26 mouse cellular contexts compared by ENCODE assay signal in the genomic region with DNA sequence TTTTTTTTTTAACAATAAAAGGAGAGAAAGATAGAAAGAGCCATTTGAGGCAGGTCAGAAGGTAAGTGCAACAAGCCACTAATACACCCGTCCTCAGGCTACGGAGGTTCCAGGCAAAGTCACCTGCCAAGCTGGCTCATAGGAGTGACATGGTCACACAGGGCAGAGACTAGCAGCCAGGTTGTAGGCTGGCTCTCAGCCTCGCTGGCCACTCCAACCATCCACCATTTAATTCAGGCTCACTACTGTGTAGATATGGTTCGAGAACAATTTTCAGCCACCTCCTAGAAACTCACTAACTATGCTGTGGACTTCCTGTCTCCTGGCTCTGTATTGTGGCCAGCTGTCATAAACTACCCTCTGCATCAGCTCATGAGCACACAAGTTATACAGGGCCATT.
DNase-seq lines count a peak whose midpoint lies in the region; ATAC-seq and TF ChIP-seq lines count a peak whose summit lies in the region.
"Had no signal": no experiment of that assay in that cellular context is flagged by ENCODE, and none has a peak within 500 bp of the region (broad histone marks: within the 10 kb centered on the region; RNA-seq: fewer than 3 reads in every experiment).

No protein-coding gene starts in this region.

- ATAC-seq in heart, embryonic 15.5 days (replicated peaks; ENCODE audit: insufficient number of reproducible peaks, insufficient read depth, low FRiP score, low read depth) = no peak
- no peak for ATAC-seq in liver, embryonic 11.5 days (replicated peaks; ENCODE audit: low FRiP score)
- ATAC-seq in lung, embryonic 16.5 days (ENCODE audit: low read depth) = no peak
- ATAC-seq: forebrain, postnatal 0 days; intestine, embryonic 16.5 days; midbrain, embryonic 13.5 days had no signal

- intact Hi-C loops in heart, adult 2 months (cut with DNase I) = no loop called here
- intact Hi-C loops in heart, postnatal 25 days (cut with DNase I) = no loop called here
- intact Hi-C loops in heart, postnatal 14 days (cut with DNase I) = no loop called here

- no peak overlapping the region for H3K4me2 ChIP-seq in heart, embryonic 15.5 days
- H3K4me2 ChIP-seq in liver, embryonic 11.5 days = no peak overlapping the region
- no peak overlapping the region for H3K4me2 ChIP-seq in lung, embryonic 16.5 days (ENCODE audit: low read depth, low read length)
- H3K4me2 ChIP-seq: embryonic facial prominence, embryonic 15.5 days; forebrain, embryonic 12.5 days; hindbrain, embryonic 13.5 days; midbrain, embryonic 13.5 days; neural tube, embryonic 13.5 days had no signal

- TF ChIP-seq EP300 in heart, adult 2 months (IDR thresholded peaks at IDR 0.05; ENCODE audit: insufficient read depth, low read depth, low read length) = no peak

- no peak for DNase-seq in heart, adult 2 months
- no peak for DNase-seq in heart, postnatal 25 days (ENCODE audit: low spot score)
- DNase-seq in heart, postnatal 14 days = no peak
- DNase-seq in liver, adult 2 months (ENCODE audit: extremely low read depth, low read depth, low spot score) = peak; percentile 26
- no peak for DNase-seq in liver, embryonic 11.5 days (ENCODE audit: low spot score)
- no peak for DNase-seq in lung, adult 18-20 months
- DNase-seq: adrenal gland, postnatal 10 days; cerebellum, adult 8-10 months; forebrain, postnatal 0 days; gastrocnemius, postnatal 10 days; kidney, postnatal 36 days; left cerebral cortex, postnatal 4 days; lung, adult 2 months; right cerebral cortex, postnatal 4 days; thymus, postnatal 4 days had no signal

- H3K4me1 ChIP-seq in heart, adult 2 months (ENCODE audit: control insufficient read depth, insufficient read depth, low read length) = peaks cover 14% of the 10 kb centered on the region
- H3K4me1 ChIP-seq in heart, embryonic 15.5 days (replicated peaks) = peaks cover 24% of the 10 kb centered on the region
- peaks cover 10% of the 10 kb centered on the region for H3K4me1 ChIP-seq in liver, adult 2 months (ENCODE audit: control insufficient read depth, insufficient read depth, low read length)
- H3K4me1 ChIP-seq in liver, embryonic 11.5 days (replicated peaks; ENCODE audit: control insufficient read depth, insufficient read depth, low read length) = 0 out of 2 replicates have a peak, but pooled peaks cover 2% of the 10 kb centered on the region
- H3K4me1 ChIP-seq in lung, embryonic 16.5 days (replicated peaks; ENCODE audit: control insufficient read depth, insufficient read depth, low read length) = peaks cover 7% of the 10 kb centered on the region; the same call in 1 of the 2 replicates
- H3K4me1 ChIP-seq: embryonic facial prominence, embryonic 10.5 days; embryonic facial prominence, embryonic 15.5 days; forebrain, embryonic 12.5 days; hindbrain, embryonic 13.5 days; midbrain, embryonic 13.5 days; neural tube, embryonic 13.5 days had no signal

- peak overlapping the region; percentile 73 for H3K27ac ChIP-seq in heart, adult 2 months
- peak overlapping the region; percentile 68 for H3K27ac ChIP-seq in heart, embryonic 15.5 days
- H3K27ac ChIP-seq in liver, adult 2 months (replicated peaks; ENCODE audit: insufficient read depth, low read depth, low read length) = no peak overlapping the region
- H3K27ac ChIP-seq in liver, embryonic 11.5 days (ENCODE audit: low read depth, low read length) = no peak overlapping the region
- H3K27ac ChIP-seq in lung, embryonic 16.5 days (ENCODE audit: low read length) = peak overlapping the region; percentile 68
- H3K27ac ChIP-seq: embryonic facial prominence, embryonic 10.5 days; embryonic facial prominence, embryonic 15.5 days; forebrain, embryonic 12.5 days; hindbrain, embryonic 13.5 days; macrophage; midbrain, embryonic 13.5 days; neural tube, embryonic 13.5 days had no signal

- no peak overlapping the region for H3K4me3 ChIP-seq in heart, adult 2 months
- H3K4me3 ChIP-seq in heart, embryonic 15.5 days = no peak overlapping the region
- no peak overlapping the region for H3K4me3 ChIP-seq in liver, adult 2 months (ENCODE audit: insufficient read depth, low read depth, low read length)
- H3K4me3 ChIP-seq in liver, embryonic 11.5 days (ENCODE audit: low read depth, low read length) = no peak overlapping the region
- no peak overlapping the region for H3K4me3 ChIP-seq in lung, embryonic 16.5 days (ENCODE audit: low read length)
- H3K4me3 ChIP-seq: embryonic facial prominence, embryonic 10.5 days; embryonic facial prominence, embryonic 15.5 days; forebrain, embryonic 12.5 days; hindbrain, embryonic 13.5 days; midbrain, embryonic 13.5 days; neural tube, embryonic 13.5 days had no signal

- H3K9ac ChIP-seq in heart, adult 2 months (ENCODE audit: low read depth, low read length) = no peak overlapping the region
- no peak overlapping the region for H3K9ac ChIP-seq in heart, embryonic 15.5 days
- no peak overlapping the region for H3K9ac ChIP-seq in liver, adult 2 months (ENCODE audit: low read depth, low read length)
- no peak overlapping the region for H3K9ac ChIP-seq in liver, embryonic 11.5 days (ENCODE audit: low read depth, low read length)
- no peak overlapping the region for H3K9ac ChIP-seq in lung, embryonic 16.5 days (ENCODE audit: low read length)
- H3K9ac ChIP-seq: embryonic facial prominence, embryonic 15.5 days; forebrain, embryonic 12.5 days; forebrain, postnatal 0 days; hindbrain, embryonic 13.5 days; midbrain, embryonic 13.5 days; neural tube, embryonic 13.5 days had no signal

- 35% methylated on average over 4 of the region's 4 CpGs for WGBS in heart, adult 2 months
- WGBS in heart, embryonic 15.5 days = 74% methylated on average over 4 of the region's 4 CpGs
- WGBS in liver, adult 2 months = 38% methylated on average over 4 of the region's 4 CpGs
- WGBS in liver, embryonic 11.5 days = 77% methylated on average over 4 of the region's 4 CpGs
- WGBS in lung, embryonic 16.5 days = 77% methylated on average over 4 of the region's 4 CpGs

- no peaks in the 10 kb centered on the region for H3K79me2 ChIP-seq in heart, adult 2 months (replicated peaks; ENCODE audit: control insufficient read depth, insufficient read depth, low read length)
- peaks cover 5% of the 10 kb centered on the region; the same call in 1 of the 2 replicates for H3K79me2 ChIP-seq in liver, adult 2 months (ENCODE audit: control insufficient read depth, insufficient read depth, low read length)

- H3K27me3 ChIP-seq in heart, adult 2 months (ENCODE audit: control insufficient read depth, insufficient read depth, low read length) = no peaks in the 10 kb centered on the region
- no peaks in the 10 kb centered on the region for H3K27me3 ChIP-seq in heart, embryonic 15.5 days
- no peaks in the 10 kb centered on the region for H3K27me3 ChIP-seq in liver, adult 2 months (ENCODE audit: control insufficient read depth, insufficient read depth, low read length)
- no peaks in the 10 kb centered on the region for H3K27me3 ChIP-seq in liver, embryonic 11.5 days (replicated peaks; ENCODE audit: control insufficient read depth, insufficient read depth, low read length)
- H3K27me3 ChIP-seq in lung, embryonic 16.5 days (ENCODE audit: control insufficient read depth, insufficient read depth, low read depth, low read length) = no peaks in the 10 kb centered on the region
- H3K27me3 ChIP-seq: embryonic facial prominence, embryonic 15.5 days; forebrain, embryonic 12.5 days; hindbrain, embryonic 13.5 days; midbrain, embryonic 13.5 days; neural tube, embryonic 13.5 days; Patski had no signal

- no peak for TF ChIP-seq POLR2A in heart, adult 2 months (IDR thresholded peaks at IDR 0.05; ENCODE audit: insufficient read depth, low read depth, low read length)
- TF ChIP-seq POLR2A in liver, adult 2 months (IDR thresholded peaks at IDR 0.05; ENCODE audit: extremely low read depth, insufficient read depth, low read length) = no peak

- H3K36me3 ChIP-seq in heart, adult 2 months (ENCODE audit: control insufficient read depth, insufficient read depth, low read length) = no peaks in the 10 kb centered on the region
- H3K36me3 ChIP-seq in heart, embryonic 15.5 days = no peaks in the 10 kb centered on the region
- no peaks in the 10 kb centered on the region for H3K36me3 ChIP-seq in liver, adult 2 months (ENCODE audit: control insufficient read depth, insufficient read depth, low read length)
- H3K36me3 ChIP-seq in liver, embryonic 11.5 days (ENCODE audit: control insufficient read depth, insufficient read depth, low read length) = no peaks in the 10 kb centered on the region
- no peaks in the 10 kb centered on the region for H3K36me3 ChIP-seq in lung, embryonic 16.5 days (ENCODE audit: control insufficient read depth, insufficient read depth, low read length)
- H3K36me3 ChIP-seq: embryonic facial prominence, embryonic 10.5 days; embryonic facial prominence, embryonic 15.5 days; forebrain, embryonic 12.5 days; hindbrain, embryonic 13.5 days; midbrain, embryonic 13.5 days; neural tube, embryonic 13.5 days had no signal

- no peaks in the 10 kb centered on the region for H3K9me3 ChIP-seq in heart, embryonic 15.5 days (replicated peaks)
- no peaks in the 10 kb centered on the region for H3K9me3 ChIP-seq in liver, embryonic 11.5 days (ENCODE audit: control insufficient read depth, low read length)
- no peaks in the 10 kb centered on the region for H3K9me3 ChIP-seq in lung, embryonic 16.5 days (ENCODE audit: control insufficient read depth, low read length)
- H3K9me3 ChIP-seq: embryonic facial prominence, embryonic 10.5 days; embryonic facial prominence, embryonic 15.5 days; forebrain, embryonic 12.5 days; hindbrain, embryonic 13.5 days; midbrain, embryonic 13.5 days; neural tube, embryonic 13.5 days had no signal

- no peak for TF ChIP-seq CTCF in heart, adult 2 months (IDR thresholded peaks at IDR 0.05)
- no peak for TF ChIP-seq CTCF in liver, adult 2 months (IDR thresholded peaks at IDR 0.05; ENCODE audit: low read depth, low read length)

Comparison
In these comparisons a context has a peak if more than half of its experiments do, and no peak if none do; other contexts are left out.
1. H3K27ac ChIP-seq: peak in heart, adult 2 months (single experiment), heart, embryonic 15.5 days (single experiment) and lung, embryonic 16.5 days (single experiment); none in liver, adult 2 months (single experiment) and liver, embryonic 11.5 days (single experiment).